Mouse (Mus musculus) CH12.LX (cell line): ENCODE measurements at regions not wholly inside any gene's neighbourhood (a gene's known extent, or its start where the extent isn't known, plus 50 kb on each side); places are given as distances from the start of the nearest gene placed in this dataset.

Experiments
- CHD1 ChIP-seq: IDR thresholded peaks from 2 replicates; pipeline ENCODE4 v1.6.1; 2012; ENCODE audit warnings: low read depth, low read length, improper control_type of control experiment, inconsistent platforms
- CTCF ChIP-seq, 2 experiments: IDR thresholded peaks in 1 of 2; conservative IDR thresholded peaks in 1 of 2; 2 replicates each; pipeline ENCODE4 v1.5.1; 2011 to 2012; ENCODE audit warnings: low read depth in 2 of 2, low read length in 2 of 2, improper control_type of control experiment in 1 of 2, inconsistent platforms in 1 of 2, mild to moderate bottlenecking in 1 of 2, moderate library complexity in 1 of 2
- ELF1 ChIP-seq: IDR thresholded peaks from 2 replicates; pipeline ENCODE4 v1.6.1; 2014; ENCODE audit warnings: low read depth, mild to moderate bottlenecking, inconsistent platforms, low read length, improper control_type of control experiment
- EP300 ChIP-seq: IDR thresholded peaks from 2 replicates; pipeline ENCODE4 v1.6.1; 2011; ENCODE audit warnings: low read length, improper control_type of control experiment
- MEF2A ChIP-seq: IDR thresholded peaks from 2 replicates; pipeline ENCODE4 v1.6.1; 2014; ENCODE audit warnings: low read depth, mild to moderate bottlenecking, inconsistent platforms, low read length, improper control_type of control experiment, borderline replicate concordance
- POLR2A ChIP-seq: IDR thresholded peaks from 2 replicates; pipeline ENCODE4 v1.6.1; 2011; ENCODE audit warnings: low read depth, mild to moderate bottlenecking, improper control_type of control experiment, low read length
- SIN3A ChIP-seq: IDR thresholded peaks from 2 replicates; pipeline ENCODE4 v1.6.1; 2012; ENCODE audit warnings: low read length, improper control_type of control experiment, inconsistent platforms
- TBP ChIP-seq: conservative IDR thresholded peaks from 2 replicates; pipeline ENCODE4 v1.6.1; 2011; ENCODE audit warnings: low read depth, low read length, improper control_type of control experiment
- TCF12 ChIP-seq: IDR thresholded peaks from 2 replicates; pipeline ENCODE4 v1.6.1; 2014; ENCODE audit warnings: low read depth, mild to moderate bottlenecking, inconsistent platforms, low read length, improper control_type of control experiment
- USF1 ChIP-seq: IDR thresholded peaks from 2 replicates; pipeline ENCODE4 v1.6.1; 2014; ENCODE audit warnings: low read depth, mild to moderate bottlenecking, inconsistent platforms, low read length, improper control_type of control experiment
- ZKSCAN1 ChIP-seq: IDR thresholded peaks from 2 replicates; pipeline ENCODE4 v1.6.1; 2012; ENCODE audit warnings: low read depth, inconsistent platforms, low read length, improper control_type of control experiment, borderline replicate concordance
- ZNF384 ChIP-seq: IDR thresholded peaks from 2 replicates; pipeline ENCODE4 v1.6.1; 2012; ENCODE audit warnings: low read depth, low read length, improper control_type of control experiment, inconsistent platforms

- TF ChIP-seq EP300 (no peak), ZNF384 (no peak), TCF12 (no peak), CTCF (conservative IDR thresholded peaks at IDR 0.05 in 1 of 2, IDR thresholded peaks at IDR 0.05 in 1 of 2; ENCODE audit: low read depth in 2 of 2, low read length in 2 of 2) (no peak), CHD1 (no peak), ELF1 (no peak), MEF2A (no peak), TBP (no peak), USF1 (no peak), POLR2A (no peak), ZKSCAN1 (no peak), SIN3A (no peak)
Measured at GRCm38 (mm10) chrX:85375296-85375695, 125.8 kb downstream of the Fthl17a start.
